Mouse (Mus musculus) urinary bladder, postnatal 36 days (tissue): ENCODE data around the gene Fgb.
A peak's percentile ranks its signal among the peaks of the same experiment; 100 is the strongest.

ENCODE experiments used
- DNase-seq, 2 experiments: peaks; one replicate each; pipeline ENCODE4 v3.0.0; 2022; ENCODE audit warnings: low spot score in 2 of 2, mixed read lengths in 1 of 2

The Fgb gene

DNA sequence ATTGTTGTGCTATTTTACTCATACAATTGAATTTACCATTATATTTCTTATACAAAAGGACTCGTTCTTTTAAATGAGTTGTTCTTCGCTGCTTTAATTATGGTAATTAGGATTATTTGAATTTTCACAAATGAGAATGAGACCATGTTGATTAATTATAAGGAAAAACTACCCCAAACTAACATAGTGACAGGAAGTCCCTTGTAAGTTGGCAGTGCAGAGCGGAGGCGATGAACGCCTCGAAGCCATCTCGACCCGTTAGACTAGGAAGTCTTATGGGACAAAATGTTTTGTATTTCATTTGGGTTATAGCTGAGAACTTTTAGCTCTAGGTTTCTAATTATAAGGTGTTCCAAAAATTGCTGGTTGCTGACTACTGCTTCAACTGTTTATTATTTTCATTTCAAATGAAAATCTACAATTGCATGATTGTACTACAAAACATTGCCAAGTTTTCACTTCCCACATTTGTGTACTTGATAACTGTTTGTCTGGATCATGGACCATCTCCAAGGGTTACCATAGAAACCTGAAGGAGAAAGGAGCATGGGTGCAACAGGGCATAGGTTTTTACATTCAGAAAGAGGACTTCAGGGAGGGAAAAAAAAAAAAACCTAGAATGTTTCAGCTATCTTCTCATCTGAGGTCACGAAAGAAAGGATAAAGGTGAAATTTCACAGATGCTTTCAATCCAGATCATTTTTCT is 22.0 kb downstream of the Fgb start:
- no peak for DNase-seq

DNA sequence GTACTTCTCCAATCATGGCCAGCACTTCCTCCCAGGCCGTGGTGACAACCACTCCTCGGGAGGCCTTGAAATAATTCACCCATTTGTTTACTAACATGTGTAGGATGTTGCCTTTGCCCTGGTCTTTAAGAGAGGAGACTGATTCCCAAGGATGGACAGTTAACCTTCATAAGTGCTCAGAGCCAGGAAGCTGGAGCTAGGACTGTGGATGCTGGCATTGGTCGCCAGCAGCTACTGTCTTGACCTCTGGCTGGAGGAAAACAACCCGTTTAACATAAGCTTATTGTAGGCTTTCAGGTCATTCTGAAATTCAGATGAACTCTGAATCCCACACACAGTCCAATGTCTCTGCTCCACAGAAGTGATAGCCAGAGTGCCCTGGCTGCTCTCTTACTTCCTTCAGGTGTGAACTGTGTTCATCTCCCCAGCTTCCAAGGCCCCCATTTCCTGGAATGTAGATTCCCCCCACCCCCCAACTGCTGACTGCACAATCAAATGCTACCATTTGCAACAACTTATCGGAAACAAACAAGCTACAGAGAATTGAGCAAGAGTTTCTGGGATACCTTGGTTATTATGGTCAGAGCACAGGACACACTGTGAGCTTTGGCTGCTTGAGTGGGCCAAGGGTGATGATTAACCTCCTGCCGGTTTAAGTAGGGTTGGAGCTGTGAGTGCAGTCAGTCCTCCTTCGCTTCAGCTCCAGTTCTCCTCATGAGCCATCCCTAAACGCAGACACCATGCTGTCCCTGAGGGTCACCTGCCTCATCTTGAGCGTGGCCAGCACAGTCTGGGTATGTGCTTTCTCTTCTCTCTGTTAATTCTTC is 24.0 kb downstream of the Fgb start, which contains the start of gene Fga:
TSS of gene Fga (plus strand) at position 602 of the 827 bp plus-strand sequence.
- DNase-seq, result no peak

DNA sequence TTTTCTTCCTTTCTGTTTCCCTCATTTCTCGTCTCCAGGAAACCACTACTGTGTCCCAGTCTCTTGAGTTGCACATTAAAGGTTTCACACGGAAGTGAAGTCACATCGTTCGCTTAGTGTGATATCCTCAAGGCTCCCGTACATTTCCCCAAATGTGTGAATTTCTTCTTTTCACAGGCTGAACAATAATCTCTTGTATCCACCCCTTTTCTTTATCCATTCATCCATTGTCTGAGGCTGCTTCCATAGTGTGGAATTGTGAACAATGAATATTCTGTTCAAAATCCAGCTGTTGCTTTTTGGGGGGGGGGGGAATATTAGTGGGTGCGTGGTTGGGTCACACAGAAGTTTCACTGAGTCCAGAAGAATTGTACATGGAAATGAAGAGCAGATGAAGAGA is 24.6 kb downstream of the Fgb start:
- DNase-seq, result no peak

DNA sequence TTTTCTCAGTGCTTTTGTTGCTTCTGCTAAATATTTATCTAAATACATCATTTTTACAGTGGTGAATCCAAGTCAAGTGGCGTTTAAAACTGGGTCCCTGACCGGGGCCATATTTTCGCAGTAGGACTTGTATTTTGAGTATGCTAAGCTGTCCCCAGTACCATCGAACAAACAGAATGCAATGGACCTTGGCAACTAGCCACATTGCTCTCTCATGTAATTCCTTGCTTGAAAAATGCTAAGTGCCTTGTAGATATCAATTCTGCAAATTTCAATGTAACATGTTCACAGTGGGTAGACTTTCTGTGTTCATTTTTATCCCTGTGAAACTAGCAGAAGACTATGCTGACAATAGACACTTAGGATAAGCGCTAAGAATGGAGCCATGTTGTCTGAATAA is 28.5 kb downstream of the Fgb start:
- DNase-seq, result no peak

DNA sequence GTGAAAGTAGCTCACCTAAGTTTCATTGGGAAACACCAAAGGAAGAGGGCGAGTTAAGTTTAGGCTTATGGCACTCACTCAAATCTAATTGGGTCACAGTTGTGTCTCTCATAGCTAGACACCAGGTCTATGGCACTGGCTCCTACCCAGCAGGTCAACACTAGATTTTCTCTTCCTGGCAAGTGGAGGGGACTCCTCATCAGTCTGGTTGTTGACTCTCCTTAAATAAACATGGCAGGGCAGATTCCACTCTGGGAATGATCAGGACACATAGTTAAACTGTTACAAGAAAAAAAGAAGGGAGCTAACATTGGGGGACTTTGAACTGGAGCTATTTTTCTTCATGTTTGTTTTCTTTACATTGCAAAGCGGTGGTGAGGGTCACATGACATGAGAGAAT is 29.3 kb downstream of the Fgb start:
- DNase-seq, result no peak

DNA sequence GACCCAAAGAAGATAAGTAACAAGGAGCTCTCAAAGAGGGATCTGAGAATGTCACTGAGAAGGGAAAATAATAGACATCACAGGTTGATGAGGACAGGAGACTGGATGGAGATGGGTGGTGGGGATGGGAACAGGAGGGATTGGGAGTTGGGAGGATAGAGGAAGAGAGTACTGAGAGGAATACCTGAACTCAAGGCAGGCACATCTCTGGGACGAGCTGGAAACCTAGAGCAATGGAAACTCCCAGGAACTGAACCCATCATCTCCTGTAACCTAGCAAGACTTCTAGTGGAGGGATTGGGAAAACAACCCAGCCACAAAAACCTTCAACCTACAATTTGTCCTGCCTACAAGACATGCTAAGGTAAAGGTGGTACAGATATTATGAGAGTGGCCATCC is 33.4 kb downstream of the Fgb start:
- DNase-seq, result no peak

DNA sequence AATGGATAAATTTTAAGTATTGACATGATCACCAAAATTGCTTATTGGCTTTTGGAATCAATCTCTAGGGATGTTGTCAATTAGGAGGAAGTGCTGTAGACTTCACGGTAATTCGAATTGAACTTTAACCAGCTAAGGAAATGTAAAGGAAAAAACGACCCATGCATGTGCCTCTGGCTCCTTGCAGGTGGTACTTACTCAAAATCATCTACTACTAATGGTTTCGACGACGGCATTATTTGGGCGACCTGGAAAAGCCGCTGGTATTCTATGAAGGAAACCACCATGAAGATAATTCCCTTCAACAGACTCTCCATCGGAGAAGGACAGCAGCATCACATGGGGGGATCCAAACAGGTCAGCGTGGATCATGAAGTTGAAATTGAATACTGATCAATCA is 35.7 kb downstream of the Fgb start:
- DNase-seq, result no peak

DNA sequence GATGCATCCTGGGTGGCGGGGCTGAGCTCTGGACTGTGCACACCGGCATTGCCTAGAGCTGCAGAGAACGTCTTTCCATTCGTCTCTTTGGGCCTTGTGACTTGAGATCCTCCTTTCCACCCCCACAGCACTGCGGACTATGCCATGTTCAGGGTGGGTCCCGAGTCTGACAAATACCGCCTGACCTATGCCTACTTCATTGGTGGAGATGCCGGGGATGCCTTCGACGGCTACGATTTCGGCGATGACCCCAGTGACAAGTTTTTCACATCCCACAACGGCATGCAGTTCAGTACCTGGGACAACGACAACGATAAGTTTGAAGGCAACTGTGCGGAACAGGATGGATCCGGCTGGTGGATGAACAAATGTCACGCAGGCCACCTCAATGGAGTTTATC is 37.0 kb downstream of the Fgb start:
- DNase-seq, result no peak

DNA sequence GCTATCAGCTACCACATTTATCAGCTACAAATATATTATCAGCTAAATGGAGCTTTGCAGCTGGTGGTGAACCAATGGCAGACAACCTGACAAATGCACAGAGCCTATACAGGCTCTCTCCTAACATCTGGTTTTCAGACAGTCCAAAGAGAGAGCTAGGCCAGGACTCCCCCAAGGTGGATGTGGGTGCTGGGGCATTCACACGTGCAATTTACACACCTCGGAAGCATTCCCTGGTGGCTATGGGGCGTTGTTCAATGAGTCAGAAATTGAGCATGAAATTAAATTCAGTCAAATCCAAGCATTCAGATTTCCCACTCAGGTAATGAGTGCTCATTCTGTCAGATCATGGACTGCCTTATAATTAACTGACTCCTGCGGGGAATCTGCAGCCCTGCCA is 38.1 kb downstream of the Fgb start:
- DNase-seq, result no peak

DNA sequence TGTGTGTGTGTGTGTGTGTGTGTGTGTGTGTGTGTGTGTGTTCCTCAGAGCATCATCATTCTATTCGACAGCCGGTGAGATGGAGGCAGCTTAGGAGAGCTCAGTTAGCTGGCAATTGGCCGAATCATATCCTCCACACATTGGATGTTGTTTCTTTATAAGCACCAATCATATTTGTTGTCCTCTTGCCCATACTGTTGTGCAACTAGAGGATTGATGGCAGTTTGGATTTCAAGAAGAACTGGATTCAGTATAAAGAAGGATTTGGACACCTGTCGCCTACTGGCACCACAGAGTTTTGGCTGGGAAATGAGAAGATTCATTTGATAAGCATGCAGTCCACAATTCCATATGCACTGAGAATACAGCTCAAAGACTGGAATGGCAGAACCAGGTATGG is 38.5 kb downstream of the Fgb start:
- no peak for DNase-seq

DNA sequence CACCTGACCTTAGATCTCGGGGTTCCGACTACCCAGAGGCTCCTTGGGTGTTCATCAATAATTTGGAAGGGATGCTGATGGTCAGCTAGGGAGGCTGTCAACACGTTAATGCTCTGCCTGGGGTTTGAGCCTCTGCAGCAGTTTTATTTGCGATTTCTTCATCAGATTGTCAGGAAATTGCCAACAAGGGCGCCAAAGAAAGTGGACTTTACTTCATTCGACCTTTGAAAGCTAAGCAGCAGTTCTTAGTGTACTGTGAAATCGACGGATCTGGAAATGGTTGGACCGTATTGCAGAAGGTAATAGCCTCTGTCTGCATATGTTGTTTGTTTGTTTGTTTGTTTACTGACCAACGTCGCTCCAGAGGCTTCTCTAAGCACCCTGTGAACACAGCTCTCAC is 39.4 kb downstream of the Fgb start:
- DNase-seq, result no peak

DNA sequence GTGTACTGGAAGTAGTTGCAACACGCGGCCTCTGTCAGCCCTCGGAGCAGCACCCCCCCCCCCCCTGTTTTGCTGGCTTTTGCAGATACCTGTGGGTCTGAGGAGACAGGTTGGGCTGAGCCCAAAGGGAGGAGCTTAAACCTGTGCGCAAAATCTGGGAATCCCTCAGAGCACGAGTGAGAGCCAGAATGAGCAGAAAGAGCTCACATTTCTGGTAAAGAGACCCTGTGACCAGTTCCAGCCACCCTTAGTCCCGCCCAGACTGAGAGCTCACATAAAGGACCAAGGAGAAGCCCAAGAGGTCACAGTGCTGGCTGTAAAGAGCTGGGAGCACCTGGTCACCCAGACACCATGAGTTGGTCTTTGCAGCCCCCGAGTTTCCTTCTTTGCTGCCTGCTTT is 42.1 kb downstream of the Fgb start, which contains the start of gene Fgg:
TSS of gene Fgg (plus strand) at position 168 of the 400 bp plus-strand sequence.
- DNase-seq, result no peak

DNA sequence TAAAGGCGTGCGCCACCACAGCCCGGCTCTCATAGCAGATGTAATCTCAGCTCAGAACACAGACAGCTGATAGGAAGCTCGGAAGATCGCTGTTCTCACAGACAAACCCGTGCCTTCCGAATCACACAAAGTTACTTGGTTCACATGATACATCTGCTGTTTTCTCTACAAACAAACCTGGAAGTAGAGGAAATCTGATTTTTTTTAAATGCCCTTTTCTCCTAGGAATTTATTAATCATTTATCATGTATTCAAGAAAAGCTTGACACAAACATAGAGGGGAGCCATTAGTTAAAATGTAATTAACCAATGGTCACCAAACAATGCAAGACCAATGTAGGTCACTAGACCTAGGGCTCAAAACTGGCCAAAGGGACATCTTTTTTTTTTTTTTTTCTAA is 44.9 kb downstream of the Fgb start:
- no peak for DNase-seq

DNA sequence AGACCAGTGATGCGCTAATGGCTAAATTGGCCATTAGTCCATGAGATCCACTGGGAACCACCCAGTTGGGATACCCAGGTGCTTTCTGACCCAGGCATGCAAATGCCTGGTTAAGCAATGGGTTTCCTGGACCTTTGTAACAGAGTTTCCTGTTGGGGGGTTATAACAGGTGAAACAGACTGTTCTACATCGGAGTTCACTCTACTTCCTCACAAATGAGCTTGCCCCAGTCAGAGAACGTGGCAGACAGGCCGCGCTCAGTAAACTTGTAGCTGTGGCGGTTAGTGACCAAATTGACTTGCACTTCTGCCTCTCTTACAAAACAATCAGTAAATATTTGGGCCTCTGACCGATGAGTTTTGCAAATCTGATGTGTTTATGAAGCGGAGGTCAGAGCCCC is 46.6 kb downstream of the Fgb start:
- no peak for DNase-seq

DNA sequence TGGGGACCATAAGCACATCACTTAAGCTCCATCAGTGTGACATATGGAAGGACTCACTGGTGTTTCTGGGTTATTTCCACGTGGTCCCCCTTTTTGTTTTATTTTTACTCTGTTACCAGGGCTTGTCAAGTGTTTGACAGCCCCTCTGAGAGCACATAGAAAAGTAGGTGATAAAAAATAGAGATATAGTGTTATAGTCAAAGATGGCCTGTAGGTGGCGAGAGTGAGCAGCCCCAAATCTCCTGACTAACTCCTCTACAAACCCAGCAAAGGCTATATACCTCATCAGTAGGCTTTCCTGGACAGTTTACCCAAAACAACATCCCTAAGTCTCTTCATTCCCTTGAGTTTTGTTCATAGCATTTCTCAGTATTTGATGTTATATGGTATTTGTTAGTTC is 47.5 kb downstream of the Fgb start:
- no peak for DNase-seq

DNA sequence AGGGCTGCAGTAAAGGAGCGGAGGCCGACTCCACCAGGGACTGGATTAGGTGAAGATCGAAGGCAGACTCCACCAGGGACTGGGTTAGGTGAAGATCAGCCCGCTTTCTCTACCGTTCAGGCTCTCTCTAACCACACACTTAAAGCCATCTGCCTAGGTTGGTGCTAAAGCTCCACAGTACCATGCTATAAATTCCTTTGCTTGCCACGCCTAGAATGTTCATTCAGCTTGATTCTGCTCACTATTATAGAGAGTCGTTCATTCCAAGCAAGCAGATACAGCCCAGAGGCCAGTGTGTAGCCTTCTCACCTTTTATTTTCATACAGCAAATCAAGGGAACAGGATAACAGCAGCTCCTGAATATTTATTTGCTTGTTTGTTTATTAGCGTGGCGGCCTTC is 49.7 kb downstream of the Fgb start:
- DNase-seq, result no peak

DNA sequence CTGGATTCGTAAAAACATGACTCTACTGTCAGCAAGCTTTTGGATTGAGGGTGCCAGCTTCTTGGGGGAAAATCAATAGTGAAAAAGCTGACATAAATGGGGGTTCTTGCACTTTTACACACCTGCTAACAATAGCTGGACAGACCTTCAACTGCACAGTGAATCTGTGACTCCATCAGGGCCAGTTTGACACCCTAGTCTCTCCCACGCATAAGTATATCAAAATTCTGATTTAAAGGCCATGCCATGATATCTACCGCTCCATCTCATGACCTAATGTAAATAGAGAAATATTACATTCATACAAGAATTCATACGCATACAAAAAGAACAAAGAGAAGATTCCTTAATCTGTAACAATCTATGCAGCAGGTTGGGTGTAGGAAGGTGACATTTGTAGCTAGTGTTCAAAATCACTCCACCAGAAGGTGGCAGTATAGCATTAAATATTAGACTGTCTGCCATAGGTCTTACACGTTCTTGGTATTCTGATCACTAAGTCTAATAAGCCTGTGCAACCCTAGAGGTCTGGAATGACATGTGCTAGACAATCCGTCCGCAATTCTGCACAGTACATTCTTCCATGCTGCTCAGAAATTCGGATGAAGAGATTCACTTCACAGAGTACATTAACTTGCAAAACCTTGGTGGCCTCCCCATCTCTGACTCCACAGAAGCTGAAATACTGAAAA is 50.7 kb downstream of the Fgb start:
- no peak for DNase-seq

DNA sequence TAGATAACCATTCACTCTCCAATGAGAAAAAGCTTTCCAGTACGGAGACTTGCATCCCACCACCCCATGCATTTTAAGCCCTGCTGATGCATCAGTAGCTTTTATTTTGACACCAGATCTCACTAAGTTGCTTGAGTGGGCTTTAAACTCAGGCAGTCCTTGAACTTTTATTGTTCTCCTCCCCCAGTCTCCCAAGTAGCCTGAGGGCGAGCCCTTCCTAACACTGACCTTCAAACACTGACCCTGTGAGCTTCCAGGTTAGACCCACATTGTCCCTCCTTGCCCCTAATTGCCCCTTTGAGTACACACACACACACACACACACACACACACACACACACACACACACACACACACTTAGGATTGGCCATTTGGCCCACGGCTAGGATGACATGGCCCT is 53.0 kb downstream of the Fgb start:
- no peak for DNase-seq

DNA sequence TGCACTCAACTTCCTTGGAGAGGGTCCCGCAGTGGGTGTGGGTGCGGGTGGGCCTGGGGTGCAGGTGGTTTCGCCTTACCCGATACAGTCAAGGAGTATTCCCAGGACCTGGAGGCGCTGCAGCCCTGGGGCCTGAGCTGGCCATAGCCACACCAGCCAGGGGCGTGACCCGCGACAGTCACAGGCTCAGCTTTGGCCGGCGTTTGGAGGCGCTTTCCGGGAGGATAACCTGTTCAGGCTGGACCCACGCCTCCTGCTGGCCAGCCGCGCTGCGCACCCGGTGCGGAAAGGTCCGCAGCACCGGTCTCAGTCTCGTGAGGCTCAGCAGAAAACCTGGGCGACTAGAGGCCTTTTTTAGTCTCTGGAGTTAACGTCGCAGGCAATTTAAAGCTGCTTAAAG is 54.3 kb downstream of the Fgb start:
- peak; percentile 48 to 73 for DNase-seq

DNA sequence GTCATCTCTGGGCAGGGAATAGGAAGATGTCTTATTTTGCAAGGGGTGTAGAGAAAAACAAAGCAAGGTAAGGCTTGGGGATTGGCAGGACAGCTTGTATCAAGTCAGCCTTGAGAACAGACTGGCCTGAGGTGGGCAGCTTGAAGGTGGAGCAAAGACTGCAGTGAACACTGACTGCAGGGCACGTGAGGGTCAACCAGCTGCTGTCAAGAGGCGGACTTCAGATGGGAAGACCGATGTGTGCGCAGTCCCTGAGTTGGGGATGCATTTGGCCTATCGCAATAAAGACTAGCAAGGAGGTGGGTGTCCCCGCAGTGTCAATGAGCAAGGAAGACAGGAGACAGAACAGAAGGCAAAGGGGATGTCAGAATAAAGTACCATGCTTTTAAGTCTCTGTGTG is 56.7 kb downstream of the Fgb start:
- no peak for DNase-seq

DNA sequence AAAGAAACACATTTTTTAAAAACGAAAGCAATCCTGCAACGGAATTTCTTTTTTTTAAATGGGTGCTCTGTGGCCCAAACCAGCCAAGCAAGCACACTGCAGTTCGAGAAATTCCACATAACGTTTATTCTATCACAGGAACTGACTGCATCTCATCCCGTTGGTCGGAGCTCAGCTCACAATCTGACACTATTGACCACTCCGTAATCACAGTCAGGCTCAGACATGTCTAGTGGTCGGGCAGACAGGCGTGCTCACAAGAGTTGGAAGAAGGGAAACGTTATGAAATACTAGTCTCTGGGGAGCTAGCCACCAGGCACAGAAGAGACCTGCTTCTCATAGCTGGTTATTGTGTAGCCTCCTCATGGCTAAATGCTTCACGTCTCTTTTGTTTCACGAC is 57.7 kb downstream of the Fgb start:
- DNase-seq, result no peak
